Mouse (Mus musculus) spleen, adult 2 months (tissue): Measurements from ENCODE around the gene Ly6g5c.

Experiments
- CTCF ChIP-seq: fragments of 200-500 bp; IDR thresholded peaks from 2 replicates; pipeline ENCODE4 v1.5.1; 2011; ENCODE audit warnings: mild to moderate bottlenecking, inconsistent platforms; ENCODE audit not compliant: insufficient read depth, insufficient read length, insufficient replicate concordance; ENCODE audit errors: extremely low read depth
- POLR2A ChIP-seq: fragments of 200-500 bp; IDR thresholded peaks from 2 replicates; pipeline ENCODE4 v1.6.1; 2011; ENCODE audit warnings: low read depth, low read length, inconsistent platforms

DNA sequence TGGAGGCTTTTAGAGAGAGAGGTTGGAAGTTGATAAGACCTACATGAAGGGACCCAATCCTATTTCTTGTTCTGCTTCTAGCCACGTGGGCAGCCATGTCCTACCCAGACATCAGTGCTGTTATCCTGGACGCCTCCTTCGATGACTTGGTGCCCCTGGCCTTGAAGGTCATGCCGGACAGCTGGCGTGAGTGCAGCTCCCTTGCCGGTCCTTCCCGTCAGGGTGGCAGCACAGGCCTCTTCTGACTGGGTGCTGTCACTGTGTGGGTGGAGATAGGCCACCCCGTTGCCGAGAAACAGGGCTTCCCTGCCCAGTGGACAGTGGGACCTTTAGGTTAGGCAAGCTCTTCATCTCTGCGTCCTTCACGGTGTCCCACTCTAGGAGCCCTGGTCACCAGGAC, 6.9 kb upstream of the Ly6g5c start:
- TF ChIP-seq POLR2A (no peak), CTCF (no peak)
